Mouse (Mus musculus) midbrain, embryonic 10.5 days (tissue): ENCODE data around the gene Mus81. TPM values are rescaled to one million over a fixed set of nuclear protein-coding genes. Genes with fewer than 3 reads are reported as not detected.

Experiments
- DNase-seq: peaks from one replicate; pipeline ENCODE4 v3.0.0-alpha.2; 2017; ENCODE audit warnings: low spot score
- H3K27ac ChIP-seq: fragments of 300-500 bp; sonication (generic); replicated peaks from 2 replicates; pipeline ENCODE4 v1.5.1; 2016; ENCODE audit warnings: mild to moderate bottlenecking
- H3K27me3 ChIP-seq: fragments of 300-500 bp; sonication (generic); 2 replicates; pipeline ENCODE4 v1.6.1; 2016; ENCODE audit warnings: low read depth, mild to moderate bottlenecking; ENCODE audit not compliant: poor library complexity, severe bottlenecking
- H3K36me3 ChIP-seq: fragments of 300-500 bp; sonication (generic); 2 replicates; pipeline ENCODE4 v1.6.1; 2016; ENCODE audit warnings: mild to moderate bottlenecking, moderate library complexity
- H3K4me1 ChIP-seq: fragments of 300-500 bp; sonication (generic); 2 replicates; pipeline ENCODE4 v1.6.1; 2016
- H3K4me3 ChIP-seq: fragments of 300-500 bp; sonication (generic); 2 replicates; pipeline ENCODE4 v1.5.1; 2016; ENCODE audit warnings: mild to moderate bottlenecking, moderate library complexity
- H3K9me3 ChIP-seq: fragments of 300-500 bp; sonication (generic); replicated peaks from 2 replicates; pipeline ENCODE4 v1.6.1; 2016; ENCODE audit warnings: mild to moderate bottlenecking
- WGBS: fragments of 180-500 bp; shearing (Covaris S2); methylation state at CpG from one replicate; pipeline ENCODE4 v1.1.7; 2016; 5-methylcytosine and 5-hydroxymethylcytosine counted together
- polyA plus RNA-seq: library from polyadenylated mRNA; unstranded; fragments of >200 nt; fragmentation: Nextera tagmentation; extraction: Ambion mirVana; gene quantifications from 2 replicates; pipeline ENCODE4 v1.2.1, GENCODE M21; 2016

Gene Mus81
- 41.3 and 47.0 TPM in 2 replicates for polyA plus RNA-seq

- H3K4me3 ChIP-seq, result peak within 1 kb of the TSS; percentile 86
- H3K27ac ChIP-seq, result peak within 1 kb of the TSS; percentile 99
- no peaks in the 10 kb centered on the region for H3K9me3 ChIP-seq
- peaks cover 47% of the 10 kb centered on the region for H3K36me3 ChIP-seq
- under 1% methylated on average over 39 of the region's 39 CpGs for WGBS
- DNase-seq, result peak; percentile 95
- peaks cover 47% of the 10 kb centered on the region for H3K4me1 ChIP-seq
- no peaks in the 10 kb centered on the region for H3K27me3 ChIP-seq
Measured at GRCm38 (mm10) chr19:5487768-5488550, at the start of gene Mus81. Gene Mus81 (minus strand): TSS chr19:5488402.

- H3K9me3 ChIP-seq, result no peaks in the 10 kb centered on the region
- no peak for DNase-seq
- peaks cover 27% of the 10 kb centered on the region; the same call in 1 of the 2 replicates for H3K27me3 ChIP-seq
- peaks cover 16% of the 10 kb centered on the region for H3K4me1 ChIP-seq
- no peaks in the 10 kb centered on the region for H3K36me3 ChIP-seq
- no peak overlapping the region for H3K27ac ChIP-seq
- WGBS, result 84% methylated on average over 8 of the region's 8 CpGs
- H3K4me3 ChIP-seq, result no peak overlapping the region
Measured at GRCm38 (mm10) chr19:5532520-5532919, 44.3 kb upstream of the Mus81 start.

GRCm38 (mm10) chr19:5530138-5530524 lies 41.9 kb upstream of the Mus81 start:
- Histone ChIP-seq H3K4me3 (peak overlapping the region; percentile 33; the same call in 1 of the 2 replicates), H3K4me1 (peaks cover 16% of the 10 kb centered on the region), H3K36me3 (no peaks in the 10 kb centered on the region), H3K9me3 (no peaks in the 10 kb centered on the region), H3K27me3 (peaks cover 27% of the 10 kb centered on the region; the same call in 1 of the 2 replicates), H3K27ac (peak overlapping the region; percentile 65; the same call in 1 of the 2 replicates)
- no peak for DNase-seq
- 44% methylated on average over 7 of the region's 7 CpGs for WGBS

GRCm38 (mm10) chr19:5529325-5530137 lies 41.3 kb upstream of the Mus81 start:
- H3K36me3 ChIP-seq, result no peaks in the 10 kb centered on the region
- H3K27me3 ChIP-seq, result peaks cover 27% of the 10 kb centered on the region; the same call in 1 of the 2 replicates
- peaks cover 16% of the 10 kb centered on the region for H3K4me1 ChIP-seq
- H3K27ac ChIP-seq, result peak overlapping the region; percentile 65
- peak overlapping the region; percentile 33 for H3K4me3 ChIP-seq
- no peaks in the 10 kb centered on the region for H3K9me3 ChIP-seq
- DNase-seq, result peak; percentile 96
- 15% methylated on average over 20 of the region's 20 CpGs for WGBS

GRCm38 (mm10) chr19:5525204-5525603 lies 37.0 kb upstream of the Mus81 start:
- Histone ChIP-seq H3K36me3 (no peaks in the 10 kb centered on the region), H3K4me1 (peaks cover 9% of the 10 kb centered on the region), H3K4me3 (no peak overlapping the region), H3K27ac (no peak overlapping the region), H3K9me3 (no peaks in the 10 kb centered on the region), H3K27me3 (peaks cover 4% of the 10 kb centered on the region; the same call in 1 of the 2 replicates)
- DNase-seq, result no peak
- 75% methylated on average over 5 of the region's 5 CpGs for WGBS

GRCm38 (mm10) chr19:5518721-5519120 lies 30.5 kb upstream of the Mus81 start:
- Histone ChIP-seq H3K9me3 (no peaks in the 10 kb centered on the region), H3K4me1 (peaks cover 4% of the 10 kb centered on the region; the same call in 1 of the 2 replicates), H3K27ac (no peak overlapping the region), H3K36me3 (no peaks in the 10 kb centered on the region), H3K4me3 (no peak overlapping the region), H3K27me3 (no peaks in the 10 kb centered on the region)
- WGBS, result 76% methylated on average over 3 of the region's 3 CpGs
- DNase-seq, result no peak

GRCm38 (mm10) chr19:5516906-5517505 lies 28.8 kb upstream of the Mus81 start:
- Histone ChIP-seq H3K9me3 (no peaks in the 10 kb centered on the region), H3K27me3 (no peaks in the 10 kb centered on the region), H3K36me3 (no peaks in the 10 kb centered on the region), H3K4me3 (no peak overlapping the region), H3K27ac (no peak overlapping the region), H3K4me1 (peaks cover 4% of the 10 kb centered on the region; the same call in 1 of the 2 replicates)
- DNase-seq, result no peak
- 82% methylated on average over 8 of the region's 8 CpGs for WGBS

GRCm38 (mm10) chr19:5515840-5516777 lies 27.9 kb upstream of the Mus81 start:
- 82% methylated on average over 7 of the region's 7 CpGs for WGBS

GRCm38 (mm10) chr19:5513005-5513349 lies 24.8 kb upstream of the Mus81 start:
- no peak overlapping the region for H3K27ac ChIP-seq
- no peaks in the 10 kb centered on the region for H3K36me3 ChIP-seq
- peaks cover 26% of the 10 kb centered on the region for H3K4me1 ChIP-seq
- 85% methylated on average over 3 of the region's 3 CpGs for WGBS
- no peak overlapping the region for H3K4me3 ChIP-seq
- H3K9me3 ChIP-seq, result peaks cover 10% of the 10 kb centered on the region; the same call in 1 of the 2 replicates
- no peak for DNase-seq
- H3K27me3 ChIP-seq, result peaks cover 7% of the 10 kb centered on the region; the same call in 1 of the 2 replicates

More at GRCm38 (mm10) chr19:5515840-5516777, 27.9 kb upstream of the Mus81 start:
- H3K4me1 ChIP-seq, result peaks cover 7% of the 10 kb centered on the region
- no peaks in the 10 kb centered on the region for H3K9me3 ChIP-seq
- H3K4me3 ChIP-seq, result no peak overlapping the region
- DNase-seq, result no peak
- no peak overlapping the region for H3K27ac ChIP-seq
- H3K36me3 ChIP-seq, result no peaks in the 10 kb centered on the region
- H3K27me3 ChIP-seq, result peaks cover 6% of the 10 kb centered on the region; the same call in 1 of the 2 replicates

GRCm38 (mm10) chr19:5512091-5513004 lies 24.1 kb upstream of the Mus81 start:
- Histone ChIP-seq H3K4me3 (no peak overlapping the region), H3K9me3 (peaks cover 11% of the 10 kb centered on the region; the same call in 1 of the 2 replicates), H3K4me1 (peaks cover 26% of the 10 kb centered on the region), H3K36me3 (no peaks in the 10 kb centered on the region), H3K27me3 (peaks cover 7% of the 10 kb centered on the region; the same call in 1 of the 2 replicates), H3K27ac (no peak overlapping the region)
- DNase-seq, result no peak
- WGBS, result 87% methylated on average over 12 of the region's 12 CpGs
